Mouse (Mus musculus): ENCODE measurements at regions not wholly inside any gene's neighbourhood (a gene's known extent, or its start where the extent isn't known, plus 50 kb on each side); places are given as distances from the start of the nearest gene placed in this dataset.
A peak's percentile ranks its signal among the peaks of the same experiment; 100 is the strongest.
"Not testable (repeated sequence)": the region's sequence is repeated elsewhere in the genome, so short reads cannot be mapped to it uniquely, and the experiment has no call there.

- WGBS = 76% methylated on average over 1 of the region's 1 CpGs
- H3K9me3 ChIP-seq (ENCODE audit: control insufficient read depth, low read length); H3K36me3 ChIP-seq (ENCODE audit: control insufficient read depth, insufficient read depth, low read length); H3K27ac ChIP-seq (ENCODE audit: low read depth, low read length); H3K9ac ChIP-seq (ENCODE audit: low read depth, low read length); H3K4me2 ChIP-seq (ENCODE audit: low read length); H3K4me1 ChIP-seq (ENCODE audit: control insufficient read depth, insufficient read depth, low read depth, low read length); ATAC-seq; H3K27me3 ChIP-seq (replicated peaks; ENCODE audit: control insufficient read depth, insufficient read depth, low read length); H3K4me3 ChIP-seq (ENCODE audit: low read length): not testable (repeated sequence)
Observed at GRCm38 (mm10) chr10:38704762-38705130, 116.8 kb downstream of the Rfpl4b start.

- WGBS = 75% methylated on average over 4 of the region's 4 CpGs
- Histone ChIP-seq H3K9ac (ENCODE audit: low read depth, low read length) (no peak overlapping the region), H3K27me3 (replicated peaks; ENCODE audit: control insufficient read depth, insufficient read depth, low read length) (no peaks in the 10 kb centered on the region), H3K36me3 (ENCODE audit: control insufficient read depth, insufficient read depth, low read length) (no peaks in the 10 kb centered on the region), H3K4me1 (ENCODE audit: control insufficient read depth, insufficient read depth, low read depth, low read length) (no peaks in the 10 kb centered on the region), H3K4me2 (ENCODE audit: low read length) (no peak overlapping the region), H3K4me3 (ENCODE audit: low read length) (no peak overlapping the region), H3K27ac (ENCODE audit: low read depth, low read length) (no peak overlapping the region), H3K9me3 (ENCODE audit: control insufficient read depth, low read length) (no peaks in the 10 kb centered on the region)
- ATAC-seq = no peak
Observed at GRCm38 (mm10) chr10:38703954-38704761, 117.4 kb downstream of the Rfpl4b start.

GRCm38 (mm10) chr10:38677453-38677852 lies 144.1 kb downstream of the Rfpl4b start:
- no peaks in the 10 kb centered on the region for H3K36me3 ChIP-seq (ENCODE audit: control insufficient read depth, insufficient read depth, low read length)
- no peak overlapping the region for H3K9ac ChIP-seq (ENCODE audit: low read depth, low read length)
- no peak overlapping the region for H3K4me3 ChIP-seq (ENCODE audit: low read length)
- no peaks in the 10 kb centered on the region for H3K4me1 ChIP-seq (ENCODE audit: control insufficient read depth, insufficient read depth, low read depth, low read length)
- no peak for ATAC-seq
- 74% methylated on average over 2 of the region's 2 CpGs for WGBS
- H3K4me2 ChIP-seq (ENCODE audit: low read length) = no peak overlapping the region
- no peaks in the 10 kb centered on the region for H3K9me3 ChIP-seq (ENCODE audit: control insufficient read depth, low read length)
- no peak overlapping the region for H3K27ac ChIP-seq (ENCODE audit: low read depth, low read length)
- no peaks in the 10 kb centered on the region for H3K27me3 ChIP-seq (replicated peaks; ENCODE audit: control insufficient read depth, insufficient read depth, low read length)

- no peak for ATAC-seq
- H3K36me3 ChIP-seq (ENCODE audit: control insufficient read depth, insufficient read depth, low read length) = no peaks in the 10 kb centered on the region
- H3K4me2 ChIP-seq (ENCODE audit: low read length) = no peak overlapping the region
- no peak overlapping the region for H3K4me3 ChIP-seq (ENCODE audit: low read length)
- no peaks in the 10 kb centered on the region for H3K27me3 ChIP-seq (replicated peaks; ENCODE audit: control insufficient read depth, insufficient read depth, low read length)
- no peak overlapping the region for H3K9ac ChIP-seq (ENCODE audit: low read depth, low read length)
- no peak overlapping the region for H3K27ac ChIP-seq (ENCODE audit: low read depth, low read length)
- H3K9me3 ChIP-seq (ENCODE audit: control insufficient read depth, low read length) = no peaks in the 10 kb centered on the region
- H3K4me1 ChIP-seq (ENCODE audit: control insufficient read depth, insufficient read depth, low read depth, low read length) = no peaks in the 10 kb centered on the region
Observed at GRCm38 (mm10) chr10:38668610-38669009, 153.0 kb downstream of the Rfpl4b start.

- H3K9me3 ChIP-seq (ENCODE audit: control insufficient read depth, low read length) = no peaks in the 10 kb centered on the region
- H3K4me3 ChIP-seq (ENCODE audit: low read length) = no peak overlapping the region
- no peaks in the 10 kb centered on the region for H3K4me1 ChIP-seq (ENCODE audit: control insufficient read depth, insufficient read depth, low read depth, low read length)
- no peak overlapping the region for H3K9ac ChIP-seq (ENCODE audit: low read depth, low read length)
- ATAC-seq = no peak
- no peak overlapping the region for H3K4me2 ChIP-seq (ENCODE audit: low read length)
- H3K36me3 ChIP-seq (ENCODE audit: control insufficient read depth, insufficient read depth, low read length) = no peaks in the 10 kb centered on the region
- H3K27ac ChIP-seq (ENCODE audit: low read depth, low read length) = no peak overlapping the region
- no peaks in the 10 kb centered on the region for H3K27me3 ChIP-seq (replicated peaks; ENCODE audit: control insufficient read depth, insufficient read depth, low read length)
Observed at GRCm38 (mm10) chr10:38667841-38668240, 153.7 kb downstream of the Rfpl4b start.

- no peak overlapping the region for H3K4me3 ChIP-seq (ENCODE audit: low read length)
Observed at GRCm38 (mm10) chr10:38635695-38636094, 185.9 kb downstream of the Rfpl4b start.

GRCm38 (mm10) chr10:38629907-38630505 lies 191.6 kb downstream of the Rfpl4b start:
- no peaks in the 10 kb centered on the region for H3K4me1 ChIP-seq (ENCODE audit: control insufficient read depth, insufficient read depth, low read depth, low read length)
- no peak overlapping the region for H3K4me3 ChIP-seq (ENCODE audit: low read length)
- no peak overlapping the region for H3K4me2 ChIP-seq (ENCODE audit: low read length)
- 58% methylated on average over 4 of the region's 4 CpGs for WGBS
- no peak overlapping the region for H3K9ac ChIP-seq (ENCODE audit: low read depth, low read length)
- H3K9me3 ChIP-seq (ENCODE audit: control insufficient read depth, low read length) = no peaks in the 10 kb centered on the region
- no peak overlapping the region for H3K27ac ChIP-seq (ENCODE audit: low read depth, low read length)
- no peaks in the 10 kb centered on the region for H3K36me3 ChIP-seq (ENCODE audit: control insufficient read depth, insufficient read depth, low read length)
- H3K27me3 ChIP-seq (replicated peaks; ENCODE audit: control insufficient read depth, insufficient read depth, low read length) = no peaks in the 10 kb centered on the region
- ATAC-seq = peak; percentile 65

More at GRCm38 (mm10) chr10:38635695-38636094, 185.9 kb downstream of the Rfpl4b start:
- no peak for ATAC-seq
- H3K4me2 ChIP-seq (ENCODE audit: low read length) = no peak overlapping the region
- no peaks in the 10 kb centered on the region for H3K9me3 ChIP-seq (ENCODE audit: control insufficient read depth, low read length)
- WGBS = 52% methylated on average over 1 of the region's 1 CpGs
- no peak overlapping the region for H3K27ac ChIP-seq (ENCODE audit: low read depth, low read length)
- no peak overlapping the region for H3K9ac ChIP-seq (ENCODE audit: low read depth, low read length)
- H3K36me3 ChIP-seq (ENCODE audit: control insufficient read depth, insufficient read depth, low read length) = no peaks in the 10 kb centered on the region
- H3K27me3 ChIP-seq (replicated peaks; ENCODE audit: control insufficient read depth, insufficient read depth, low read length) = no peaks in the 10 kb centered on the region
- H3K4me1 ChIP-seq (ENCODE audit: control insufficient read depth, insufficient read depth, low read depth, low read length) = no peaks in the 10 kb centered on the region

- H3K4me1 ChIP-seq (ENCODE audit: control insufficient read depth, insufficient read depth, low read depth, low read length) = no peaks in the 10 kb centered on the region
- H3K27ac ChIP-seq (ENCODE audit: low read depth, low read length) = no peak overlapping the region
- H3K9me3 ChIP-seq (ENCODE audit: control insufficient read depth, low read length) = no peaks in the 10 kb centered on the region
- no peak overlapping the region for H3K4me3 ChIP-seq (ENCODE audit: low read length)
- H3K36me3 ChIP-seq (ENCODE audit: control insufficient read depth, insufficient read depth, low read length) = no peaks in the 10 kb centered on the region
- ATAC-seq = no peak
- no peak overlapping the region for H3K4me2 ChIP-seq (ENCODE audit: low read length)
- H3K9ac ChIP-seq (ENCODE audit: low read depth, low read length) = no peak overlapping the region
- WGBS = 98% methylated on average over 1 of the region's 1 CpGs
- no peaks in the 10 kb centered on the region for H3K27me3 ChIP-seq (replicated peaks; ENCODE audit: control insufficient read depth, insufficient read depth, low read length)
Observed at GRCm38 (mm10) chr10:38623399-38623798, 198.2 kb downstream of the Rfpl4b start.

- Histone ChIP-seq H3K4me1 (ENCODE audit: control insufficient read depth, insufficient read depth, low read depth, low read length) (no peaks in the 10 kb centered on the region), H3K27me3 (replicated peaks; ENCODE audit: control insufficient read depth, insufficient read depth, low read length) (no peaks in the 10 kb centered on the region), H3K36me3 (ENCODE audit: control insufficient read depth, insufficient read depth, low read length) (no peaks in the 10 kb centered on the region), H3K9ac (ENCODE audit: low read depth, low read length) (no peak overlapping the region), H3K4me2 (ENCODE audit: low read length) (no peak overlapping the region), H3K4me3 (ENCODE audit: low read length) (no peak overlapping the region), H3K9me3 (ENCODE audit: control insufficient read depth, low read length) (no peaks in the 10 kb centered on the region), H3K27ac (ENCODE audit: low read depth, low read length) (no peak overlapping the region)
- ATAC-seq = no peak
- WGBS = 75% methylated on average over 5 of the region's 5 CpGs
Observed at GRCm38 (mm10) chr10:38609606-38610510, 211.7 kb downstream of the Rfpl4b start.
